Mouse (Mus musculus) lung, postnatal 0 days (tissue): ENCODE measurements around the gene Slfn5. TPM values are rescaled to one million over a fixed set of nuclear protein-coding genes. Genes with fewer than 3 reads are reported as not detected.
A peak's percentile ranks its signal among the peaks of the same experiment; 100 is the strongest.
"Not testable (repeated sequence)": the region's sequence is repeated elsewhere in the genome, so short reads cannot be mapped to it uniquely, and the experiment has no call there.

Source experiments
- ATAC-seq: fragments of 200-750 bp; cut with Nextera tagmentation; 2 replicates; pipeline ENCODE4 v1.8.0; 2017; ENCODE audit warnings: moderate library complexity
- DNase-seq: peaks from one replicate; pipeline ENCODE4 v3.0.0-alpha.2; 2016; ENCODE audit warnings: low spot score
- H3K27ac ChIP-seq: fragments of 300-500 bp; sonication (generic); 2 replicates; pipeline ENCODE4 v1.5.1; 2014; ENCODE audit warnings: antibody characterized with exemption, mild to moderate bottlenecking, low read length, mixed read lengths
- H3K27me3 ChIP-seq: fragments of 300-500 bp; sonication (generic); replicated peaks from 2 replicates; pipeline ENCODE4 v1.6.1; 2014; ENCODE audit warnings: low read length, mixed read lengths; ENCODE audit not compliant: insufficient read depth
- H3K36me3 ChIP-seq: fragments of 300-500 bp; sonication (generic); 2 replicates; pipeline ENCODE4 v1.6.1; 2014; ENCODE audit warnings: low read length, mixed read lengths; ENCODE audit not compliant: insufficient read depth
- H3K4me1 ChIP-seq: fragments of 300-500 bp; sonication (generic); 2 replicates; pipeline ENCODE4 v1.6.1; 2014; ENCODE audit warnings: antibody characterized with exemption, low read depth, low read length, mixed read lengths; ENCODE audit not compliant: insufficient read depth
- H3K4me2 ChIP-seq: fragments of 300-500 bp; sonication (generic); replicated peaks from 2 replicates; pipeline ENCODE4 v1.6.1; 2014; ENCODE audit warnings: low read depth, mild to moderate bottlenecking, low read length, moderate library complexity, mixed read lengths
- H3K4me3 ChIP-seq: fragments of 300-500 bp; sonication (generic); 2 replicates; pipeline ENCODE4 v1.5.1; 2014; ENCODE audit warnings: low read depth, low read length
- H3K9ac ChIP-seq: fragments of 300-500 bp; sonication (generic); replicated peaks from 2 replicates; pipeline ENCODE4 v1.6.1; 2014; ENCODE audit warnings: low read depth, mild to moderate bottlenecking
- H3K9me3 ChIP-seq: fragments of 300-500 bp; sonication (generic); 2 replicates; pipeline ENCODE4 v1.6.1; 2016; ENCODE audit warnings: low read length, mixed read lengths
- CTCF ChIP-seq: IDR thresholded peaks from 2 replicates; pipeline ENCODE4 v1.5.1; 2016; ENCODE audit warnings: antibody characterized with exemption, mild to moderate bottlenecking
- EP300 ChIP-seq: IDR thresholded peaks from 2 replicates; pipeline ENCODE4 v1.6.1; 2016; ENCODE audit warnings: antibody characterized with exemption, mild to moderate bottlenecking, control low read depth
- WGBS: fragments of 180-500 bp; shearing (Covaris S2); extraction: QIAGEN DNeasy Blood & Tissue Kit; methylation state at CpG from one replicate; pipeline ENCODE4 v1.1.7; 2014; 5-methylcytosine and 5-hydroxymethylcytosine counted together
- polyA plus RNA-seq: library from polyadenylated mRNA; unstranded; fragments of >200 nt; fragmentation: Nextera tagmentation; extraction: Ambion mirVana; gene quantifications from 2 replicates; pipeline ENCODE4 v1.2.1, GENCODE M21; 2015

Gene Slfn5
- polyA plus RNA-seq, 1 experiment from 2014 or later, result 25.8 TPM

DNA sequence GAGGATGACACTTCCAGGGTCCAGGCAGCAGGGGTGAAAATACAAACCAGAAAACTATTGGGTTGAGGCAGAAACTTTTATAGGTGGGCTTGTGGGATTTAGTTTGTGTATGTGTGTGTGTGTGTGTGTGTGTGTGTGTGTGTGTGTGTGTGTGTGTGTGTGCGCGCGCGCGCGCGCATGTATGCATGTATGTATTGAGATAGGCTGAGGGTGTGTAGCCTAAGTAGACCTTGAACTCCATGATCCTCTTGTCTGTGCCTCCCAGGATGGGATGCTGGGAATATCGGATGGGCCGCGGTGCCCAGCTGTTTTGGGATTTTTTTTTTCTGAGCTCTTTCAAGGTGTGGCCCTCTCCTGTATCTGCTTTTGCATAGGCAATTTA, 42.5 kb upstream of the Slfn5 start:
- no peak overlapping the region for H3K4me3 ChIP-seq
- no peaks in the 10 kb centered on the region for H3K27me3 ChIP-seq
- H3K36me3 ChIP-seq, result no peaks in the 10 kb centered on the region; the same call in 1 of the 2 replicates
- ATAC-seq (no peak), DNase-seq (no peak)
- H3K4me2 ChIP-seq, result peak overlapping the region; percentile 83
- peaks cover 6% of the 10 kb centered on the region; the same call in 1 of the 2 replicates for H3K4me1 ChIP-seq
- TF ChIP-seq EP300, result no peak
- TF ChIP-seq CTCF, result no peak
- H3K9me3 ChIP-seq, result no peaks in the 10 kb centered on the region
- no peak overlapping the region for H3K27ac ChIP-seq
- WGBS, result 55% methylated on average over 10 of the region's 10 CpGs
- no peak overlapping the region for H3K9ac ChIP-seq

- H3K9ac ChIP-seq, result no peak within 1 kb of the TSS
- H3K4me3 ChIP-seq, result no peak within 1 kb of the TSS
- no peak within 1 kb of the TSS for H3K27ac ChIP-seq
- TF ChIP-seq EP300, result no peak
- no peak for DNase-seq
- no peak within 1 kb of the TSS for H3K4me2 ChIP-seq
- H3K9me3 ChIP-seq, result no peaks in the 10 kb centered on the region
- no peak for ATAC-seq
- peaks cover 6% of the 10 kb centered on the region; the same call in 1 of the 2 replicates for H3K4me1 ChIP-seq
- no peaks in the 10 kb centered on the region for H3K27me3 ChIP-seq
- no peaks in the 10 kb centered on the region for H3K36me3 ChIP-seq
- WGBS, result 79% methylated on average over 4 of the region's 4 CpGs
Measured at GRCm38 (mm10) chr11:82910250-82910649, 40.9 kb upstream of the Slfn5 start, which contains the start of gene Unc45b. Gene Unc45b, plus strand, starts transcription at chr11:82910550.

DNA sequence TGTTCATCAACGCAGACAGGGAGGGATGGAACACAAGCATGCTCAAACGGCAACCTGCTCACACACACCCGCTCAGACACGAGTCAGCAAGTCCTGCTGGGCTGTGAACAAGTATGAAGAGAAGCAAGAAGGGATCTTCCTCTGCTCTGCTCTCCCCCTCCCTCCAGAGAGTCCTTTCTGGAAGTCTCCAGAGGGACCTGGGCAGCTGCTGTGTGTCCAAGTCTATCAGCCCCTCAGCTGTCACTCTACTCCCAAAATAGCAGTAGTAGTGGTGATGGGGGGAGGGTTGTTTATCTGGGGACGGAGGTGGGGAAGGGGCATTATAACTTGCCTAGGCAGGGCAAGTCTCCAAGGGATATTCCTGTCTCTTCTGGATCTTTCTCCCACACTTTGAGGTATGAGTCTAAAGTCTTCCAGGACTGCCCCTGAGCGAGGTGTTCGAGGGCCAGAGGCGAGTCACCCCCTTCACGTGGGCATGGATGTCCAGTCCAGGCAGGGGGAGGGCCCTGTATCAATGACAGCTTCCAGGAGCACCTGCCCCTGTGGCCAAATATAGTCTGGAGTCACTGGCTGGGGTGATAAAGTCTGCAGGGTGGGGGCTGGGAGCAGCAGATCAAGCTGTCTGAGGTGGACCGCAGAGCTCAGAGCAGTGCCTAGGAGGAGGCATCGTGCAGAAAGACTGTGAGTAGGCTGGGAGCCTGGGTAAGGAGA, 40.3 kb upstream of the Slfn5 start:
- TF ChIP-seq EP300 (no peak), CTCF (no peak)
- DNase-seq, result no peak
- Histone ChIP-seq H3K4me3 (no peak overlapping the region), H3K27me3 (no peaks in the 10 kb centered on the region), H3K36me3 (no peaks in the 10 kb centered on the region), H3K9ac (no peak overlapping the region), H3K4me2 (no peak overlapping the region), H3K4me1 (peaks cover 6% of the 10 kb centered on the region; the same call in 1 of the 2 replicates), H3K27ac (no peak overlapping the region), H3K9me3 (no peaks in the 10 kb centered on the region)
- no peak for ATAC-seq
- 65% methylated on average over 11 of the region's 11 CpGs for WGBS

DNA sequence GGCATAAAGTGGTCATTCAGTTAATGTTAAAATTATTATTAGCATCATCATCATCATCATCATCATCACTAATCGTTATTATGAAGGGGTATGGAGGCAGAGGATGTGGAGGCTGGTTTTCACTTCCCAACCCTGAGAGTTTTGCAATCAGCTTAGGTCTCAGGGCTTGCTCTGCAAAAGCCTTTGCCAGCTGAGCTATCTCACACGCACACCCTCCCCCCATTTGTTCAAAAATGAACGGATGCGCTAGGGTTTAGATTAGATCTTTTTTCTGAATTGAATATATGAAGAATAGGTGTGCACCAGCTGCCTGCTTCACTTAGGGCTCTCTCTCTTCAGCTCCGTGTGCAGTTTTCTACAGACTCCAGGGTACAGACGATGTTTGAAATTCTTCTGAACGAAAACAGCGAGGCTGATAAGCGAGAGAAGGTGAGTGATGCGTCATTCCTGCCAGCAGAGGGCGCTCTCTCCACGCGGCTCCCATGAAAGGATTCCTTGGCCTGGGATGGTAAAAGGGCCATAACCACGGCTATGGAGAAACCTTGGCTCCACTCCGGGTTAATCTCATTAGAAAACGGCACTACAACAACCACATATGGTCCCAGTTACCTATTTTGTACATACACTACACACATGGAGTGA, 36.3 kb upstream of the Slfn5 start:
- no peak overlapping the region for H3K4me2 ChIP-seq
- TF ChIP-seq EP300 (no peak), CTCF (peak; percentile 99)
- no peak overlapping the region for H3K4me3 ChIP-seq
- H3K9me3 ChIP-seq, result no peaks in the 10 kb centered on the region
- H3K36me3 ChIP-seq, result no peaks in the 10 kb centered on the region
- no peaks in the 10 kb centered on the region for H3K4me1 ChIP-seq
- peak; percentile 73 for DNase-seq
- H3K9ac ChIP-seq, result no peak overlapping the region
- ATAC-seq, result peak; percentile 57
- H3K27ac ChIP-seq, result no peak overlapping the region
- H3K27me3 ChIP-seq, result no peaks in the 10 kb centered on the region
- WGBS, result 4% methylated on average over 16 of the region's 16 CpGs

DNA sequence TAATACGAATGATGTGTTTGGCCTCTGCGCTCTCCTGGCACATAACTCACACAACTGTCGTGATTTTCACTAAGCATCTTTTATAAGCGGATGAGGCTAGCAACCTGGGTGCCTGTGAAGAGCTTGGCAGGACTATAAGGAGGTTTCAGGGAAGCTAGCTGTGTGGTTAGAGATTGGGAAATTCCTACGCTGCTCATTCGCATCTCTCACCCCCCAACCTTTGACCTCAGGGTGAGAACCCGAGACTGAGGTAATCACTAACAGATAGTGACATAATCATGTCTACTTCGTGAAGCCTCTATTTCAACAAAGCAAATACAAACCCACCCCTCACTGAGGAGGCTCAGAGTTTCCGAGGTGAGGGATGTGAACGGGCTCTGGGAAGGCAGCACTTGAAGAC, 30.4 kb upstream of the Slfn5 start:
- H3K27me3 ChIP-seq, result no peaks in the 10 kb centered on the region
- ATAC-seq (no peak), DNase-seq (no peak)
- no peak for TF ChIP-seq CTCF
- no peak for TF ChIP-seq EP300
- H3K9me3 ChIP-seq, result no peaks in the 10 kb centered on the region
- H3K9ac ChIP-seq, result no peak overlapping the region
- 28% methylated on average over 10 of the region's 10 CpGs for WGBS
- no peak overlapping the region for H3K4me2 ChIP-seq
- H3K4me3 ChIP-seq, result no peak overlapping the region
- no peaks in the 10 kb centered on the region for H3K36me3 ChIP-seq
- H3K27ac ChIP-seq, result no peak overlapping the region
- H3K4me1 ChIP-seq, result no peaks in the 10 kb centered on the region

DNA sequence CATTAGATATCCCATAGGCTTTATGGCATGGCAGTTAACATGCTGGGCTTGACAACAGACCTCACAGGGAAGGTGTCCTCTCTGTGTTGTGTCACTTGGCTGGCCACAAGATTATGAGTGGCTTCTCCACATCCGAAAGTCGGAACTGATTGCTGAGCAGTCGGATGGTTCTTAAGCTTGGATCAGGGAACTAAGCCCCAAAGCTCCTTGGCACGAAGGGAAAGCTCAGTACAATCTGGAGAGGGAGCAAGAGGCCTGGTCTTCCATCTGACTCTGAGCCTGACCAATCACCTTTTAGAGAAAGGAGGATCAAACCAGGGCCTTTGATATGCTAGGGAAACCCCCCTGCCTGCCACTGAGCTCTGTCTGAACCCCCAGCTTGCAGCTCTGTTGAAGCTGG, 29.5 kb upstream of the Slfn5 start:
- no peaks in the 10 kb centered on the region for H3K4me1 ChIP-seq
- no peaks in the 10 kb centered on the region for H3K36me3 ChIP-seq
- ATAC-seq, result no peak

GRCm38 (mm10) chr11:82923910-82924309, 27.2 kb upstream of the Slfn5 start:
- not testable (repeated sequence) for H3K9me3 ChIP-seq, H3K4me2 ChIP-seq, H3K27me3 ChIP-seq, DNase-seq, H3K9ac ChIP-seq, H3K36me3 ChIP-seq, ATAC-seq, H3K27ac ChIP-seq, H3K4me1 ChIP-seq, H3K4me3 ChIP-seq
- WGBS, result 34% methylated on average over 6 of the region's 6 CpGs

More for the DNA sequence above, 29.5 kb upstream of the Slfn5 start:
- no peak overlapping the region for H3K4me2 ChIP-seq
- H3K4me3 ChIP-seq, result no peak overlapping the region
- TF ChIP-seq CTCF, result no peak
- TF ChIP-seq EP300, result no peak
- no peak overlapping the region for H3K9ac ChIP-seq
- no peak overlapping the region for H3K27ac ChIP-seq
- no peaks in the 10 kb centered on the region for H3K9me3 ChIP-seq
- no peaks in the 10 kb centered on the region for H3K27me3 ChIP-seq
- WGBS, result 76% methylated on average over 4 of the region's 4 CpGs
- no peak for DNase-seq
